Mouse (Mus musculus) central nervous system, embryonic 11.5 days (tissue): Measurements from ENCODE around the gene Uri1. TPM values are rescaled to one million over a fixed set of nuclear protein-coding genes. Genes with fewer than 3 reads are reported as not detected.

Source experiments
- polyA plus RNA-seq: library from polyadenylated mRNA; depleted of rRNA; stranded (reverse); fragments of >200 nt; gene quantifications from 2 replicates; pipeline ENCODE4 v1.2.3, GENCODE M21; 2012; rRNA removed

The Uri1 gene
- 33.5 and 39.0 TPM in 2 replicates for polyA plus RNA-seq

DNA sequence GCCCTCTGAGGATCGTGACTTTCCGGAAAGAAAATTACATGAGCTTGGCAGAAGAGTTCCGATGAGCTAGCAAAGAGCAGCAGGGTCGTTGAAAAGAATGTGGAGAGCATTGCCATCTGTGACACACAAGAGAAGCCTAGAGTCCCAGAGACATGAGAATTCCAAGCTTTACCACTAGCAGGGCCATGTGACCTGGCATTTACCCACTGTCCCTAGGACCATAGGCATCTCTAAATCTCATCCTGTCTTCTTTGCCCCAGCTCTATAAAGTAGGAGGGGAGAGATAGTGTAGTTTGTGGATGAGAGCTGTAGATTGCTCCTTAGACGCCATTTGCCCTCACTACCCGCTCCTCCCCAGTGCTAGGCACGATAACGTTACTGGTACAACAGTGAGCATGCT, at the start of gene Uri1:
Gene Uri1 (minus strand): TSS at position 101 of the 400 bp plus-strand sequence.

Other genes with a start within 250 kb of the Uri1 start
- gene Zfp536, start 249.9 kb downstream of the Uri1 start, polyA plus RNA-seq, result 13.3 and 15.2 TPM in 2 replicates
- 54.4 and 59.6 TPM in 2 replicates for gene Ccne1, start 84.0 kb upstream of the Uri1 start, polyA plus RNA-seq
- 10.5 and 10.8 TPM in 2 replicates for gene 1600014C10Rik, start 159.7 kb upstream of the Uri1 start, polyA plus RNA-seq
- gene Plekhf1, start 204.5 kb upstream of the Uri1 start, polyA plus RNA-seq, result 0.74 and 1.4 TPM in 2 replicates
- 66.7 and 71.2 TPM in 2 replicates for gene Pop4, start 247.9 kb upstream of the Uri1 start, polyA plus RNA-seq